Mouse (Mus musculus): Measurements from ENCODE around the gene Gna11.
A peak's percentile ranks its signal among the peaks of the same experiment; 100 is the strongest.

Gene Gna11

DNA sequence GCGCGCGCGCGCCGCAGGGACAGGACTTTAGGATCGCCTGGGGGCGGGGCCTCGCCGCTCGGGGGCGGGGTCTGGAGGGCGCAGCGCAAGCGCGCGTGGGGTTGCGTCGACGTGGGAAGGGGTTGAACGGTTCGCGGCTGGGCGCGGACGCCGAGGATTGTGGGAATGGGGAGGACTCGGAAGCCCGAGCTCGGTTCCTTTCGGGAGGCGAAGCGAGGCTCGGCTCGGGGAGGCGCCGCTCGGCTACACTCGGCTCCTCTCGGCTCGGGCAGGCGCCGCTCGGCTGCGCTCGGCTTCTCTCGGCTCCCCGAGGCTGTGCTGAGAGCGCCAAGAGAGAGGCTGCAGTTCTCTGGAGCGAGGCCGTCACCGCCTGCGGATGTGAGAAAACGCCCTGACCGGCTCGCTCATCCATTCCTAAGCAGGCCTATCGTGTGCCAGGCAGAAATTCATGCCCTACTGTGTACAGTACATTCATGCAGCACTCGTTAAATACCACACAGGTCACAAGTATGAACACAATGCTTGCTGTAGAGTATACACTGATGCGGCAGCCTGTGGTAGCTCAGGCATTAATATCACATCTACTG, at the start of gene Gna11:
TSS of gene Gna11 (minus strand) at position 30 of the 587 bp plus-strand sequence.
- peak; percentile 100 for DNase-seq

DNA sequence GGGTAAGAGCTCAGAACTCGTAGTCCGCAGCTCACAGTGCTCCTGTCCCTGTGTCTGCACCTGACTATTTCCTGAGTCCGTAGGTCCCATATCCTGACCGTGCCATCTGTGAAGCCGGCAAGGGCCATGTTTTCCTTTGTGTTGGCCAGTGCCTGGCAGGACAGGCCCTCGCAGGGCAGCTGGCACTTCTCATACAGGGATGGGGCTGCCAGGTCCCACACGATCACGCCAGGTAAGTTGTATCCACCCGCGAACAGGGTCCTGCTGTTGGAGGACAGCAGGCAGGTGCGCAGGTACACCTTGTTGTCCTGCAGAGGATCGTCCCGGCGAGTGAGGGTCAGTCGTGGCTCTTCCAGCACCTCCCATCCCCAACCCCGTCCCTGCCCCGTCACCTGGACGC, 48.9 kb upstream of the Gna11 start:
- DNase-seq = no peak

DNA sequence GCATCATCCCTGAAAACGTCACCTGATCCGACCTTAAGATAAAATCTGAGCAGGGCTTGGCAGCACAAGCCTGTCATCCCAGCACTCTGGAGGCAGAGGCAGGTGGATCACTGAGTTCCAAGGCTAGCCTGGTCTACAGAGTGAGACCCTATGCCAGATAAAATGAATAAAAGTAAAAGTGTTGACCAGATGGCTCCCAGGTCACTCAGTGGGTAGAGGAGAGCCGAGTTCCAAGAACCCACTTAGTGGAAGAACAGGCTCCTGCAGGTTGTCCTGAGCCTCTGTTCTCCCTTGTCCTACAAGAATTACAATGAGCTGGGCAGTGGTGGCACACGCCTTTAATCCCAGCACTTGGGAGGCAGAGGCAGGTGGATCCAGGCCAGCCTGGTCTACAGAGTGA, 48.2 kb upstream of the Gna11 start:
- no peak for DNase-seq

DNA sequence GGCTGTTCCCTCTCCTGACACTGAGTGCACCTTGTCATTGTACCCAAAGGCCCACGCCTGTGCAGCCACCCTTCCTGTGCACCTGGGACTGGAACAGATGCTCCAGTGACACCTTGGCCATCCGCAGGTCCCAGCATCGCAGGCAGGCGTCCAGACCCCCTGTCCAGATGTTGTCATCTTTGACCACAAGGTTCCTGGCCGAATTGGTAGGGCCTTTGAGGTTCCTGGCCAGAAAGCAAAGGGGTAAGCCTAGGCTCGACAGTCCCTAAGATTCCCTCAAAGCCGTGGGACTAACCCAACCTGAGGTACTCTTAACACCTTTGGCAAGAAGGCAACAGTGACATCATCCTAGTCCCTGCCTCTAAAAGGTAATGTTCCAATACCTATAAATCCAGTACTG, 47.6 kb upstream of the Gna11 start:
- DNase-seq = no peak

DNA sequence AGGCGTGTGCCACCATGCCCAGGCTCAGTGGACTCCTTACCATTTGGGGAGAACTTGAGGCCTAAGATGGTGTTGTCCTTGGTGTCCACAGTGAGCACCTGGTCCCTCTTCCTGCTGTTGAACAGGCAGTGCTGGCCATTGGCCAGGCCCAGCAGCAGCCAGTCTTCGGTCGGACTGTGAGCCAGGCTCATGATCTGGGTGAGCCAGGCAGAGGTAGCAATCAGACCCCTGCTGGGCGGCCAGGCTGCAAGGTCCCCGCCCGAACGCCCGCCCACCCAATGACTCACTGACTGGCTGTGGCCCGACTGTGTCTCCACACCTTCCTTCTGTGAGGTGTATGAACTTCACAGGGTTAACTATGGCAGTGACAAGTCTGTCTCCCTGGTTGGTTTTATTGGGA, 46.9 kb upstream of the Gna11 start:
- DNase-seq = no peak

DNA sequence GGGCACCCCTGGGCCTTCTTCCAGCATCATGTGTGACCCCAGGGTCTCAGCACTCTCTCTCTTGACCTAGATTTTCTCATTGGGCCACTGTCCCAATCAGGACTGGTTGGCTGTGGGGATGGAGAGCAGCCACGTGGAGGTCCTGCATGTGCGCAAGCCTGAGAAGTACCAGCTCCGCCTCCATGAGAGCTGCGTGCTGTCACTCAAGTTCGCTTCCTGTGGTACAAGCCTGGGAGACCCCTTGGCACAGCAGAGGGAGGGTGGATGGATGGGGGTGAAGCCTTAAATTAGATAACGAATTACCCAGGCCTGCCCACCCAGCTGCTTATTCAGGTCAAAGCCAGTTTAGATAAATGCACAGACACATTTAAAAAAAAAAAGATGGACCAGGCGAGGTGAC, 43.7 kb upstream of the Gna11 start:
- DNase-seq = no peak

DNA sequence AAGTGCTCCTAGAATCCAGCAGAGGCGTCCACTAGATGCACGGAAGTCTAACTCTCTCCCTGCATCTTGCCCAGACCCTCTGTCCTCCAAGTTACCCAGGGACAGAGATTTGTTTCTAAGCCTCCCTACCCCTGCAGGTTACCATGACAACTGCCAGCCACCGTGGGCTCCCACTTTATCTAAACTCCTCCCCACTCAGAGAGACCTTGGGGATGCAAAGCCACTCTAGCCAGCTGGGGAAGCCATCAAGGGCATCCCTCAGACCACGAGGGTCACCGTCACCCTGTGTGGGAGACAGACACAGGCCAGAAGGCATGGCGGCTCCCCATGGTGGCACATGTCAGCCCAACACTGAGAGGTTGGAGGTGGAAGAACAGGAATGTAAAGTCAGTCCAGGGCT, 38.4 kb upstream of the Gna11 start:
- no peak for DNase-seq

DNA sequence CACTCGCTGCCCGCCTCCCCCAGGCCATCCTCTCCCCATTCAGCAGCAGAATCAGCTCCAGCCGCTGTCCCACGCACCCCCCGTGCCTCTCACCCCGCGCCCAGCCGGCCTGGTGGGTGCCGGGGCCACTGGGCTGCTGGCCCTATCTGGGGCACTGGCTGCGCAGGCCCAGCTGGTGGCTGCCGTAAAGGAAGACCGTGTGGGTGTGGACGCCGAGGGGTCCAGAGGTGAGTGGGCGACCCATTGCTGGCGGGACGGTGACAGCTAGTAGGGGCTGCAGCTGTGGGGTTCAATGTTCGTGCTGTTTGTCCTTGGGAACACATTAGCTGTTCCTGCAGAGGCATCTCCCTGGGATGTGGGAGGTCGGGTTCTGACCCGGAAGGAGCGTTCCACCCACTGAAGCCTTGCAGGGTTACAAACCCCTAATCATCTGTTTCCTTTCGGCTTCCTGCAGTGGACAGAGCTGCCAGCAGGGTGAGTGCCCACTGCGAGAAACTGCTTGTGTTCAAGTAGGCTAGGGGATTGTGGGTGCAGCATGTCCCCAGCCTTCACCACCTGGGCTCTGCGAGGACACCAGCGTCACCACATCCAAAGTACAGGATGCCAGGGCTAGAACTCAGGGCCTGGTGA, 35.6 kb upstream of the Gna11 start:
- DNase-seq = peak; percentile 57

DNA sequence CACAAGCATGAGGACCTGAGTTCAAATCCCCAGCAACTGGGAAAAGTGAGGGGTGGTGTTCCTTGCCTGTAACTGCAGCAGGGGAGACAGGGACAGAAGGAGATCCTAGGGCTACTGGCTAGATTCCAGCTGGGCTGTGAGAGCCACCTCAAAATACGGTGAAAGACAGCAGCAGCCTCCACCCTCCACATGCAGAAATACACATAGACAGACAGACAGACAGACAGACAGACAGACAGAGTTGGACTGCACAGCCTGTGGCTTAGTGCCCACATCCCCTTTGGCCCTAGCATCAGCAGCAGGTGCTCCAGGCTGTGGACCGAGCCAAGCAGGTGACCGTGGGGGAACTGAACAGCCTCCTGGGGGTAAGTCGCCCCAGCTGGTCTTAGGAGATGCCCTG, 35.0 kb upstream of the Gna11 start:
- no peak for DNase-seq

DNA sequence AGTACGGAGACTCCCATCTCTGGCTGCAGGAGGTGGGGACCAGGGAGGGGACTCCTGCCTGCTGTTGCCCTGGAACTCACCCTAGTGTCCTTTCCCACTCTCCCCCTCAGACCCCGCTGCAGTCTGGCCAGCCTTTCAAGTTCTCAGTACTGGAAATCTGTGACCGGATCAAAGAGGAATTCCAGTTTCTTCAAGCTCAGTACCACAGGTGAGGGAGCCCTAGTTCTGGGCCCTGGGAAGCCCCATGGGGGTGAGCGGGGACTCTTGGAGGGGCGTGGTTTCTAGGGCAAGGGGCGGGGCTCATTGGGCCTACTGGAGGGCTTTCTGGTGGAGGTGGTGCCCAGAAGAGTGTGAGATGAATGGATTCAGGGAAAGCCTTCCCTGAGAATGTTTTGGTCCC, 30.7 kb upstream of the Gna11 start:
- DNase-seq = peak; percentile 55

DNA sequence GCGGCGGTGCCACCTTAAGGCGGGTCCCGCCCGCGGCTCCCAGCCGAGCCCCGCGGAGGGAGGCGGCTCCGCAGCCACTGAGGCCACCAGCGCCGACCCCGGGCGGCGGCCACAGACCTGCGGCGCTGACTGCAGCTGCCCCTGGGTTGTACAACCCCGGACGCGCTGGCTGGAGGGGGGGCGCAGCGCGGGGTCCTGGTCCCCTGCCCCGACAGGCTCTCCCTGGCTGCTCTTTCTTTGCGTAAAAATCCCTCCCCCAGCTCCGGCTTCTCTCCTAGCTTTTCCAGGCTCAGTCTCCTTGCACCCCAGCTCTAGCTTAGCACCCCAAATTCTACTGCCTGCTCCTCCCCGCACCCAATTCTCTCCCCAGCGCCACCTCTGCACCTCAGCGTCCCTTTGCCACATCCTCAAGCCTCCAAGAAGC, 30.2 kb upstream of the Gna11 start:
- peak; percentile 58 for DNase-seq

DNA sequence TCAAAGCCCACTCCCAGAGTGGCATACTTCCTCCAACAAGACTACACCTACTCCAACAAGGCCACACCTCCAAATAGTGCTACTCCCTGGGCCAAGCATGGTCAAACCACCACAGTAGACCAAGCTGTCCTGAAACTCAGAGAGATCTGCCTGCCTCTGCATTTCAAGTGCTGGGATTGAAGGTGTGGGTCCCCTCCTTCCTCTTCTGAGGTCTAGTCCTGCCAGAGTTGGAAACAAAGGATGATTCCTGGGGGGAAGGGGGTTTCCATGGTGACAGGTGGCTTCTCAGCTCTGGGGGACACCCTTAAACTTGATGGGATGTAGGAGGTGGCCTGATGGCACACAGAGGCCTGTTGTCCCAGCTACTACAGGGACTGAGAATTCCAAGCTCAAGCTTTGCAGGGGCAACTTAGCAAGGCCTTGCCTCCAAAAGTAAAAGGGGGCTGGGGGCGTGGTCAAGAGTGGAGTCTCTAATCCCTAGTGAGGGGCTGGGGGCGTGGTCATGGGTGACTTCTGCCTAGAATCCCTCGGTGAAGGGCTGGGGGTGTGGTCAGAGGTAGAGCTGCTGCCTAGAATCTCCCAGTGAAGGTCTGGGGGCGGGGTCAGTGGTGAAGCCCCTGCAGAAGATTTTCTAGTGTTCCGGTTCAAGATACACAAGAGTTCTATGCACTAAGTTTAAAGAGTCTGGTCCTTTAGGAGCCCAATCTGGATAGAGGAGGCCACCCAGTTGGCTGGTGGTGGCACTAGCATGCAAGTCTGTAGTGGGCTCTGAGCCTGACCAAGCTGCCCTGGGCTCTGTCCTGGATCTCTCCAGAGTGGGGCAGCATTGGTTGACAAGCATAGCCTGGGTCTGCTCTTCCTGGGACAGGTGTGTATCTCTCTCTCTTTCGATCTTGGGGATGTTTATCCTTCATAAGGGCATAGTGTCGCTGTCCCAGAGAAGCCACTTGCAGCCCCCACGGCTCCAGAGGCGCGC, 29.4 kb upstream of the Gna11 start, which contains the start of gene Tle2:
TSS of gene Tle2 (plus strand) at position 481 of the 976 bp plus-strand sequence.
- peak; percentile 41 for DNase-seq

DNA sequence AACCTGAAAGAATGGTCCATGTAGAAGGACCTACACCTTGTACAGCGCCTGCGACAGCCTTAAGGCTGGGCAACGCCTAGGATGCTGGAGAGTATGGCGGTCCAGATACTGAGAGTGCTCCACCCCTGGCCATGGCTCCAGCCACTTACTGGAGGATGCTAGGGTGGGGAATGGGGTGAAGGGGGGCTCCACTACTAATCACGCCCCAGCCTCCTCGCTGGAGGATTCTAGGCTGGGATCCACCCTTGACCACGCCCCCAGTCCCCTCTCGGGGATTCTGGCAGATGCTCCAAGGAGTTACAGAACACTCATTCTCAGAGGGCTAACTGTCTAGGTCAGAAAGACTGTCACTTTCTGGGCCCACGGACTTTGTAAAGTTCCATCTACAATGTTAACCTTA, 28.0 kb upstream of the Gna11 start:
- DNase-seq = peak; percentile 84

DNA sequence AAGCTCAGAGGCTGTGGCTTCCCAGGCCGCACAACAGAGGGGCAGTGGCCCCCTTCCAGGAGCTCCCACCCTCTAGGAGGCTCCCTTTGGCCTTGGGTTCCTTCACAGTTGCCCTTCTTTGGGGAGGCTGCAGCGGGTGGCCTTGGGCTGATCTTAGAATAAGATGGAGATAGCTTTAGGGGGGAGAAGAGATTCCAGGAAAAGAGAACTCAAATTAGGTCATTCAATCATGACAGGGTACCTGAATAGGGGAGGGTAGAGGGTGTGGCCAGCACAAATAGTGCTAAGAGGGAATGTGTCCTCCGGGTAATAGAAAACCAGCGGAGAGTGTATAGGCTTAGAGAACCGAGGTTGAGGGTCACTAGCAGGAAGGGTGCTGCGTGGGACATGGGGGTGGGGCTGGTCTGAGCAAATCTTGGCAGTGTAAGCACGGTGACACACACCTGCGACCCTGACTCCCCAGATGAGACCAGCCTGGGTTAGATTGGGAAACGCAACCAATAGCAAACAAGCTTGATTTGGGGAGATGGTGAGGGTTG, 27.2 kb upstream of the Gna11 start:
- no peak for DNase-seq

DNA sequence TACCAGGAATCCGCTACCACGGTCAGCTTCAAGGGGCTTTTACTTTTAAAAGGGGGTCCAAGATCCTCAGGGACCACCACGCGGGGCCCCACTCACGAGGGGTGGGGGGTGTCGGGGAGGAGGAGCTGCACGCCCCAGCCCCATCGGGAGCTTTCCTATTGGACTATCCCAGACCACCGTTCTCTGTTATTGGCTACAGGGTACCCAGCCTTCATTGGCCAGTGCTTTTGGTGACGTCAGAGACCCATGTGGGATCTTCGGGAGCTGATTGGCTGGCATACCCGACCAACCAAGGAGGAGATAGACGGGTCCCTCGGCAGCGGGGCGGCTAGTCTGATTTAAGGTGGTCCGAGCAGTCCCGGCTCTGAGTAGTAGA, 26.5 kb upstream of the Gna11 start:
- DNase-seq = peak; percentile 100

DNA sequence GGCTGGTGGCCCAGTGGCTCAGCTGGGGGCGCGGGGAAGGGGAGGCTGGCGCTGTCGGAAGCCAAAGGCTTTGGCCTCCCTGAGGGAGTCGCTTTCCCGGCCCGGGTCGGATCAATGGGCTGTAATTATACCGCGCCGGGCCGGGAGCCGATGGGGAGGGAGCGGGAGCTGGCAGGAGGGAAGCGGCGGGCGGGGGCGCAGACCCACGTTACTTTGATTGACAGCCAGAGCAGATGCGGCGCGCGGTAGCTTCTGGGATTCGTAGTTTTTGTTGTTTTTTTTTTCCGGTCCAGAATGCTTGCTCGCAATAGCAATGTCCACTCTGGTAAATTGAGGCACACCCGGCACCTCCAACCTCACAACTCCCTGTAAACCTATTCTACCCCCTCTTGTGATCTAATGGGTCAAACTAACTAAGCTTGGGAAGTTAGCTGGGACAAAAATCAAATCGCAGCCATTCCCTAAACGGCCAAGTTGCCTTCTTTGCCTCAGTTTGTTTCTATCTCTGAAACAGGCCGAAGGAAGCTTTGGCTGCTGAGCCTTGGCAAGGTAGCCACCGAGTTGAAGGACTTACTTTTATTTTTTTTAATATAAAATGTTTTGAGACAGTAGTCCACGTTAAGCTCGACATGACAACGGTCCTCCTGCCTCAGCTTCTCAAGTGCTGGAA, 26.0 kb upstream of the Gna11 start:
- peak; percentile 97 for DNase-seq

DNA sequence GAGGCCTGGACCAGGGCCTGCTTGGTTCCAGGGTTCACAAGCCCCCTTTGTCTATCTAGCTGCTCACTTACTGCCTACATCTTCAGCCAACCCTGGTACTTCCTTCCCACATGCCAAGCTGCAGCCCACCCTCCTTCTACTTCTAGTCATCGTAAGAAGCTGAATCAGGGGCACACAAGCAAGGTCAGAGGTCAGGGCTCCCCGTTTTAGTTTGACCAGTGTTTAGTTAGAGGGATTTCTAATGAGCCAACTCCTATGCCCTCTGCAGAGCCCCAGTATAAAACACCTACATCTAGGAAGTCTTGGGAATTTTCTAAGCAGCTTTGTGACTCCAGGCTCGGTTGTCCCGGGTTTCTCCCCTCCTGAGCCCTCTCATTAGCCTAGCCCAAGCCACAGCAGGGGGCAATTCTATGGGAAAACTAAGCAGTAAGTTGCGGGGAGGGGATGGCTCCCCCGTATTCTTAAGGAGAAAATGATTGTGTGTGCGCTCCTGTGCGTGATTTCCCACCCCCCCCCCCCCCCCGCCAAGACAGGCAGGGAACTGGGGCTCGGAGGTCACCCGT, 25.3 kb upstream of the Gna11 start:
- DNase-seq = no peak

DNA sequence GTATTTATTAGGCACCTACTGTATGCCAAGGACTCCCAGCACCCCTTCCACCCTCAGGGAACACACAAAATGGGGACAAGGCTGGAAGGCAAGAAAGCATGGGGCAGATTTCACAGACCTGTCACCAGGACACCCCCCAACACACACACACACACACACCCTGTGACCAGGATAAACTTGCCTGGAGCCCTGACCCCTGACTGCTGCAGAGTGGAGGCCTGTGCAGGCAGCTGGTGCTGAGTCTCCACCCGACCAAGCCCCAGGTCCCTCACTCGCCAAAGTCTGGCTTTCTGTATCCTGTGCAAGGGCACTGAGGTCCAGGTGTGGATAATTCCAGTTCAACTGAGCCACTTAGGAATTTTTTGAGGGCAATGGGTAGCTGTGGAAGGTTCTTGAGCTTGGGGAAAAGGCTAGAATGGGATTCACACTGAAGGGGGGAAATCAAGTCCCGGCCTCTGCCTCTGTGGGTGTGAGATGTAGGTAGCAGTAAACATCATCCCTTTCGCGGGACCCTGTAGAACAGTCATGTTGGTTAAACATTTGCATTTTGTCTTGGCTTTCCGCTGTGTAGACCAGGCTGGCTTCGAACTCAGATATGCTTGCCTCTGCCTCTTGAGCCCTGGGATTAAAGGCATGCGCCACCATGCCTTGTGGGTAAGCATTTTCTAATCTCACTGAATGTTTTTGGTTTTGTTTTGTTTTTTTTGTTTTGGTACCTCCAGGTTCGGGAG, 24.7 kb upstream of the Gna11 start:
- no peak for DNase-seq

DNA sequence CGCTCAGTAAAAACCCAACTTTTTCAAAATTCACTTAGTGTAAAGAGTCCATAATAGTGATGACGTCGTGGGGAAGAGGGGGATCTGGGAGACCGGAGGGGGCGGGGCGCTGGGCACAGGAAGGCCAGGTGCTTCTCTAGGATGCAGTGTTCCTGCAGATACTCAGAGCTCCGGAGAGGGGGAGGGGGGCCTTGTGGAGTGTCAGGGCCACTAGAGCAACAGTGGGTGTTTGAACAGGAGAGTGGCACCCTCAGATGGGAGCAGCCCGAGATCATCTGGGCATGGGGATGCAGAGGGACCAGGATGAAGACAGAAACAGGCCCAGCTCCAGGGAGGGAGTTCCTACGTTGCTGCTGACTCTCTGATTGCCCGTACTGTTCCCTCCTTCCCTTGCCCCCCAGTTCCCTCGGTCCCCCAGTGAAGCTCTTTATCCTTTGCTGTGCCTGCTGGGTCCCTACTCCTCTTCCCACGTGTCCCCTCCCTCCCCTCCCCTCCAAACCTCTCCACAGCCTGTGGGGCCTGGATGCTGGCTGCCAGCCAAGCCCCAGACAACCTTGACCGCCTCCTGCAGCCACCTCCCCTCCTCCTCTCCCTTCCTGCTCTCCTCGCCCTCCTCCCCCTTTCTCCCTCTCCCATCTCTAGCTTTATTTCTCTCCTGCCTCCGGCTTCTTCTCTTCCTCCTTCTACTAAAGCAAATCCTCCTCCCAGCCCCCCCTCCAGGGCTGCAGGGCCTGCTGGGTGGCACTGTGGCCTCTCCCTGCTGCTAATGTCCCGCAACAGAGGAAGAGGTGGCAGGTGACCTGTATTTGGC, 23.6 kb upstream of the Gna11 start:
- DNase-seq = peak; percentile 54

DNA sequence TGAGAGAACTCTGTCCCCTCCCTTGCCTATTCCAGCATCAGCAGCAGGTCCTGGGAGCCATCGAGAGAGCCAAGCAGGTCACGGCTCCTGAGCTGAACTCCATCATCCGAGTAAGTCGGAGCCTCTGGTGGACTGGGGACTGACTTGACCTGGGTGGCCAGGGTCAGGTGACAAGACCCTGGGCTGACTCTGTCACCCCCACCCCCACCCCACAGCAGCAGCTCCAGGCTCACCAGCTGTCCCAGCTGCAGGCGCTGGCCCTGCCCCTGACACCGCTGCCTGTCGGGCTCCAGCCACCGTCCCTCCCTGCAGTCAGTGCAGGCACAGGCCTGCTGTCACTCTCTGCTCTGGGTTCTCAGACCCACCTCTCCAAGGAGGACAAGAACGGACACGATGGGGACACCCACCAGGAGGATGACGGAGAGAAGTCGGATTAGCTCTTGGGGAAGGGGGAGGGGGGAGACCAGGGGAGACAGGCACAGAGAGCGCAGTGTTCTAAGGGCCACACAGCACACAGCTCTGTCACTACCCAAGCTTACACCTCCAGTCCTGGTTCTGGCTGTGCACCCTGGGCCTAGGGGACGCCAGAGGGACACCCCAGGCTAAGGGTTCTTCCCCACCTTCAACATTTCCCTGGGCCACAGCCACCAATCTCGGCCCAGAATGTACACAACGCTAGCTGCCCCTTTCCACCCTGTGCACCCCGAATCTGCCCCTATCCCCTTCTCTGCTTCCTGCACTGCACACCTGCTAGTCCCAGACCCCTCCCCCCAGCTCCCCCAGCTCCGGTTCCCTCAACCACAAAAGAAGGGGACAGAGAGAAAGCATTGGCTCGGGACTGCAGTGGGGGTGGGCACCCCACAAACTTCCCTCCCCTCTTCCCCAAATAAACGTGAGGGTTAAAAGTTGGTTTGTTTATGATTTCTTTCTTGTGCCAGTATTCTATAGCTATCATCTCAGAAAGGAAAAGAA, 20.6 kb upstream of the Gna11 start:
- DNase-seq = no peak

Measured in lung, postnatal 10 days (tissue).